In the genomic region with DNA sequence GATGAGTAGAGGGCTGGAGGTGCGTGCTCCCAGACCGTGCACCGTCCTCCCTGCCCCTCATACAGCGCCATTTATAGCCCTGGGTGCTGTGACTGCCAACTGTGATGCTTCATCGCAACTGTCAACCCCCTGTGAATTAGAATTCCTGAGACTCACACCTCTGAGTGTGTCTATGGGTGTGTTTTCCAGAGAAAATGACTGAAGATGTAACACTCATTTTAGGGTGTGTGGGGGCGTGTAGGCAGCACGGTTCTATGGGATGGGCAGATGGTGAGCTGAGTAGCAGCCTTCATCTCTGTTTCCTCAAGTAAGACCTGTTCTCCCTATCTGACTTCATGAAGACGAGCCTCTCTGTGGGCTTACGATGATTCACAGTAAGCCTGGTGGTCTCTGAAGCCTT, we compare ENCODE assay signal across 22 mouse cellular contexts.
DNase-seq lines count a peak whose midpoint lies in the region; ATAC-seq lines count a peak whose summit lies in the region.
"Had no signal": no experiment of that assay in that cellular context is flagged by ENCODE, and none has a peak within 500 bp of the region (broad histone marks: within the 10 kb centered on the region; RNA-seq: fewer than 3 reads in every experiment).

No protein-coding gene starts in this region.

- H3K27me3 ChIP-seq in hindbrain, embryonic 10.5 days (ENCODE audit: insufficient read depth, poor library complexity, severe bottlenecking): peaks cover 13% of the 10 kb centered on the region; the same call in 1 of the 2 replicates
- H3K27me3 ChIP-seq in hindbrain, embryonic 13.5 days: peaks cover 3% of the 10 kb centered on the region; the same call in 1 of the 2 replicates
- H3K27me3 ChIP-seq: CH12.LX; embryonic facial prominence, embryonic 13.5 days; forebrain, embryonic 12.5 days; heart, embryonic 13.5 days; hindbrain, embryonic 12.5 days had no signal

- no peak overlapping the region for H3K4me2 ChIP-seq in hindbrain, embryonic 13.5 days
- H3K4me2 ChIP-seq: embryonic facial prominence, embryonic 13.5 days; forebrain, embryonic 12.5 days; heart, embryonic 13.5 days; hindbrain, embryonic 12.5 days had no signal

- WGBS in hindbrain, embryonic 10.5 days: 92% methylated on average over 9 of the region's 9 CpGs
- WGBS in hindbrain, embryonic 13.5 days: 84% methylated on average over 9 of the region's 9 CpGs

- intact Hi-C loops in left cerebral cortex, postnatal 36 days (cut with DNase I): no loop called here
- intact Hi-C loops in left cerebral cortex, postnatal 4 days (cut with DNase I): no loop called here

- H3K4me1 ChIP-seq in hindbrain, embryonic 10.5 days (replicated peaks): peaks cover 14% of the 10 kb centered on the region
- H3K4me1 ChIP-seq in hindbrain, embryonic 13.5 days (replicated peaks): peaks cover 8% of the 10 kb centered on the region
- H3K4me1 ChIP-seq: forebrain, embryonic 12.5 days; heart, embryonic 13.5 days had no signal

- no peaks in the 10 kb centered on the region for H3K36me3 ChIP-seq in hindbrain, embryonic 10.5 days
- H3K36me3 ChIP-seq in hindbrain, embryonic 13.5 days: no peaks in the 10 kb centered on the region
- H3K36me3 ChIP-seq: embryonic facial prominence, embryonic 13.5 days; forebrain, embryonic 12.5 days; heart, embryonic 13.5 days; hindbrain, embryonic 12.5 days had no signal

- H3K4me3 ChIP-seq in hindbrain, embryonic 10.5 days: no peak overlapping the region
- H3K4me3 ChIP-seq in hindbrain, embryonic 13.5 days: no peak overlapping the region
- H3K4me3 ChIP-seq: embryonic facial prominence, embryonic 13.5 days; forebrain, embryonic 12.5 days; heart, embryonic 13.5 days; hindbrain, embryonic 12.5 days had no signal

- no peak for ATAC-seq in hindbrain, embryonic 13.5 days (ENCODE audit: low FRiP score)
- ATAC-seq: activated CD4-positive, CD25-positive, alpha-beta regulatory T cell, adult 4 months; forebrain, embryonic 16.5 days; hindbrain, postnatal 0 days; Patski had no signal

- no peak overlapping the region for H3K9ac ChIP-seq in hindbrain, embryonic 13.5 days
- H3K9ac ChIP-seq: embryonic facial prominence, embryonic 13.5 days; forebrain, embryonic 12.5 days; heart, embryonic 13.5 days; hindbrain, embryonic 12.5 days had no signal

- 0 out of 2 replicates have a peak overlapping the region, but pooled peaks have one; percentile 8 for H3K27ac ChIP-seq in hindbrain, embryonic 10.5 days
- no peak overlapping the region for H3K27ac ChIP-seq in hindbrain, embryonic 13.5 days
- H3K27ac ChIP-seq: embryonic facial prominence, embryonic 13.5 days; forebrain, embryonic 12.5 days; heart, embryonic 13.5 days; hindbrain, embryonic 12.5 days; hindbrain, postnatal 0 days had no signal

- no peaks in the 10 kb centered on the region for H3K9me3 ChIP-seq in hindbrain, embryonic 10.5 days
- H3K9me3 ChIP-seq in hindbrain, embryonic 13.5 days: no peaks in the 10 kb centered on the region
- H3K9me3 ChIP-seq: embryonic facial prominence, embryonic 13.5 days; forebrain, embryonic 12.5 days; heart, embryonic 13.5 days; hindbrain, embryonic 12.5 days had no signal

- DNase-seq in hindbrain, embryonic 10.5 days (ENCODE audit: low spot score): no peak
- DNase-seq in left cerebral cortex, postnatal 36 days (ENCODE audit: low spot score in 2 of 2): peak; percentile 10 to 23
- no peak for DNase-seq in left cerebral cortex, postnatal 4 days
- DNase-seq in right cerebral cortex, postnatal 25 days: peak; percentile 9
- DNase-seq in right cerebral cortex, postnatal 4 days: no peak
- no peak for DNase-seq in ovary, postnatal 14 days (ENCODE audit: low spot score)
- DNase-seq: adrenal gland, postnatal 14 days; cerebellum, adult 18-20 months; cerebellum, adult 9-11 months; cerebellum, postnatal 36 days; gastrocnemius, postnatal 10 days; heart, postnatal 36 days had no signal

Comparison
In these comparisons a context has a peak if more than half of its experiments do, and no peak if none do; other contexts are left out.
1. DNase-seq: peak in left cerebral cortex, postnatal 36 days (2 of 2) and right cerebral cortex, postnatal 25 days (single experiment); none in hindbrain, embryonic 10.5 days (single experiment), left cerebral cortex, postnatal 4 days (single experiment), right cerebral cortex, postnatal 4 days (single experiment) and ovary, postnatal 14 days (single experiment).